Mouse (Mus musculus): ENCODE results near the gene Scn9a. TPM values are rescaled to one million over a fixed set of nuclear protein-coding genes. Genes with fewer than 3 reads are reported as not detected.

Scn9a gene
- total RNA-seq, 2 experiments from 2014 or later: not detected

GRCm38 (mm10) chr2:66464874-66465458, 169.8 kb downstream of the Scn9a start:
- intact Hi-C loops (cut with DNase I): no loop called here

GRCm38 (mm10) chr2:66463916-66464315, 170.8 kb downstream of the Scn9a start:
- intact Hi-C loops (cut with DNase I): no loop called here

More at GRCm38 (mm10) chr2:66464874-66465458, 169.8 kb downstream of the Scn9a start:
- DNase-seq (ENCODE audit: low spot score): no peak

DNA sequence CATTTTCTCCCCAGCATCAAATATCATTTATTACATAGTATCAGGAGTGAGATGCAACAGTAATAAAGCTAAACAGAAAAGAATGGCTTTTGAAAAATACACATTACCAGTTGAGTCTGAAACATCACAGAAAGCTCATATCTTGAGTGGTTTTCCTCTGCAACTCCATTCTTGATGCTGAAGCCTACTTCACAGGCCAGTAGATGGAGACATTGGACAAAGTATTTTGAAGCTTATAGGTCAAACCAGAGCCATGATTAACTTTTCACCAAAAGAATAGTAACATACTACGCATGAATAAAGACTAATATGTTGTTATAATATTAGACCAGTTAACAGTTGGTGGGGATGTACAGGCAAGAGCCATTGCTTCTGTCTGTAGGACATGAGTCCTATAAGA, 172.3 kb downstream of the Scn9a start:
- DNase-seq (ENCODE audit: low spot score): no peak
- intact Hi-C loops (cut with DNase I): no loop called here

More at GRCm38 (mm10) chr2:66463916-66464315, 170.8 kb downstream of the Scn9a start:
- DNase-seq (ENCODE audit: low spot score): no peak

- intact Hi-C loops (cut with DNase I): no loop called here
- DNase-seq (ENCODE audit: low spot score): no peak
Observed at GRCm38 (mm10) chr2:66440711-66441110, 194.1 kb downstream of the Scn9a start, which contains the start of gene Scn1a. Scn1a (minus strand) TSS chr2:66440840.

GRCm38 (mm10) chr2:66439764-66440471, 194.8 kb downstream of the Scn9a start:
- DNase-seq (ENCODE audit: low spot score): no peak
- intact Hi-C loops (cut with DNase I): no loop called here

- DNase-seq (ENCODE audit: low spot score): no peak
- intact Hi-C loops (cut with DNase I): no loop called here
Observed at GRCm38 (mm10) chr2:66436286-66436685, 198.5 kb downstream of the Scn9a start.

Other genes with a start within 250 kb of the Scn9a start
- not detected for gene Scn1a, start 194.1 kb downstream of the Scn9a start, total RNA-seq (2021)
- 10 to 100 TPM in 1 of 2 experiments, 1 to 10 TPM in 1; 9.0 to 11.4 TPM for gene Scn7a, start 150.0 kb upstream of the Scn9a start, total RNA-seq (2021)